Mouse (Mus musculus) c-Kit-negative CD71-positive TER-119-positive erythroid progenitor cells, embryonic 14.5 days (primary cell): ENCODE data around the gene Mfsd7a.
"Not testable (repeated sequence)": the region's sequence is repeated elsewhere in the genome, so short reads cannot be mapped to it uniquely, and the experiment has no call there.

Experiments
- DNase-seq: peaks from one replicate; pipeline ENCODE4 v3.0.0-alpha.2; 2013; ENCODE audit warnings: low read depth, low spot score

The Mfsd7a gene

DNA sequence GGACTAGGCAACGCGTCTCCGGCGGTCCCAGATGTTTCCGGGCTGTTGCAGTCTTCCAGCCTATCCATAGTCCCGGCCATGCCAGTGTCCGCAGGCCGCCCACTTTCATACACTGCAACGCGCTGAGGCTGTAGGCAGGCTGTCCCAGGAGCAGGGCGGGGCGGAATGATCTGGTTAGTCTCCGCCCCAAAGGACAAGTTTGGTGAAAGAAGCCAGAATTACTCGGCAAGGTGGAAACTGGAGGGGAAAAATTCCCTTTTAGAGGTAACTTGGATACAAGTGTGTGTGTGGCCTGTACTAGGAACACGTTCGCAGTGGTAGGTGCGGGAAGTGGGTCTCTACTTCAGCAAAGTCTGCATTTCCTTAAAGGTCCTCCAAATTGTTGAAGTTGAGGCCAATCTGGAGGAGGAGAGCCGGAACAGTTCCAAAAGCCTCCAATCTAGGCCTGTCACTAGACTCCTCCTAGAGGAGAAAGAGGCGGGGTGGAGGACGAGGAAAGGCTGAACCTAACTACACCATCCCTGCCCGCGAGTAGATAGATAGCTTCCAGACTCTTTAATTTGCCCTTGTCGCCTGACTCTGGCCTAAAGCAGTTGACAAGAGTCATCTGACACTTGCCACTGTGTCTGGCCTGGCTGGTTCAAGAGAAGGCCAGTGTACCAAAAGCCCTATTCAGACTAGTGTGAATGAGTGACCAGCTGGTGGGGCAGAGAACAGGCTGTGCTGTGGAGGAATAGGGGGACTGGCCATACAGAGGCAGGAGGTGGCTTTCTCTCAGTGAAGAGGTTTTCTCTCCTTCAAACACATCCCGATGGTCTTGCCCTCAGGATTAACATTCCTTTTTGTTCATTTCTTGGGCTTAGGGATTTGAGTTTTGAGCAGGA lies at the start of gene Mfsd7a:
TSS of gene Mfsd7a (minus strand) at position 107 of the 884 bp plus-strand sequence.
- peak; percentile 38 for DNase-seq

DNA sequence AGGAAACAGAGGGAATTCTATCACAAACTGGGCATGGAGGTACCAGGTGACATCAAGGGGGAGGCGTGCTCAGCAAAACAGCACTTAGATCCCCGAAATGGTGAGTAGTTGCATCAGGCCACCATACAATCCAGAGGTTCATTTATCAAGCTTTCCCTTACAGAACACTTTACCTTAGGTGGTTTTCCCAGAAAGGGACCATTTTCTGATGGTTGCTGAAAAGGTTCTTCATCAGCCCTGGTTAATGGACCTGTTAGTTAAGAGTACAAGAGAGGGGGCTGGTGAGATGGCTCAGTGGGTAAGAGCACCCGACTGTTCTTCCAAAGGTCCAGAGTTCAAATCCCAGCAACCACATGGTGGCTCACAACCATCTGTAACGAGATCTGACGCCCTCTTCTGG lies 37.5 kb upstream of the Mfsd7a start:
- DNase-seq, result not testable (repeated sequence)

DNA sequence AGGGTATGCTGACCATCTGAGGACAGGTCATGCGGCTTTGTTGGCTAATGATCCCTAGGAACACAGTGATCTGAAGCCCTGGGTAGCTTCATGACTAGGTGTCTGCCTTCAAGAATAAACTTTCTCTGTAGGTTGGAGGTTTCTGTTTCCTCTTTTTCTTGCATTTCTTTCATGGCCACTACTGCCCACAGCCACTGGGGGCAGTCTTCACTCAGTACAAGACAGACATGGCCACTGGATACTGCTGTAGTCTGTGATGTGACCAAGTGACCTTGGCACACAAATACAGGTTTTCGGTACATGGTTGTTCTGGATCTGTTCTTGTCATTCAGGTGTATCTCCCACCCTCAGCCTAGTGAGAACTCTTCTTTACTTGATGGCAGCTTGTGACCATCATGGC lies 36.5 kb upstream of the Mfsd7a start:
- DNase-seq, result no peak

DNA sequence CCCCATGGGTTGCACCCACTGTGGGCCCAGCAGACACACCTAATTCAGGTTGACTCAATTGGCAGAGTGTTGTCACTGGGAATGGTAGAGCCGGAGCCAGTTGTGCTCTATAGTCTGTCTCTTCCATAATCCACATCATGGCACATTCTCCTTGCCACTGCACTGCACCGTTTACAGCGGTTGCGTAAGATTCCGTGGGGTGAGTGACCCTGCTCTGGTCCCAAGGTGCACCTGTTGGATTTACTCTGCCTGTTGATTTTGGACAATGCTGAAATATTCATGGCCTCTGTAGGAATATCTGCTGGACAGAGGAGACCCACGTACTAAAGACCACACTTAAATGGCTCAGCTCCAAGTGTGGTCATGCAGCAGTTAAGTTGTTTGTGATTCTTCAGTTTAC lies 34.3 kb upstream of the Mfsd7a start:
- DNase-seq, result no peak

DNA sequence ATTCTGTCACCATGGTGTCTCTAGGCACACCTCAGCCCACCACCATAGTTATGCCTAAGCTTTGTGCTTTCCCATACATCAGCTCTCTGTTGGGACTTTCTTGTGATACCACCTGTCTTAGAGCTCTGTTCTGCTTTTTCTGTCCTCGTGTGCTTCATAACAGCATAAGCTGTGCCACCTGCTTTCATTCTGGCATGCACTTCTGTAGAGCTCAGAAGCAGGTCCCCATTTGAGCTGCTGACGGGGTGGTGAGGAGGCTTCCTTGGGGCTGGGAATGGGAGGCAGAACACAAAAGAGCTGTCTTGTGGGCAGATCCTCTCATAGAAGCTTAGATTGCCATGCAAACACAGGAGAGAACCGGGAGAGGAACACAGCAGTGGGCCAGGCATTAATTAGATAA lies 27.3 kb upstream of the Mfsd7a start:
- no peak for DNase-seq

DNA sequence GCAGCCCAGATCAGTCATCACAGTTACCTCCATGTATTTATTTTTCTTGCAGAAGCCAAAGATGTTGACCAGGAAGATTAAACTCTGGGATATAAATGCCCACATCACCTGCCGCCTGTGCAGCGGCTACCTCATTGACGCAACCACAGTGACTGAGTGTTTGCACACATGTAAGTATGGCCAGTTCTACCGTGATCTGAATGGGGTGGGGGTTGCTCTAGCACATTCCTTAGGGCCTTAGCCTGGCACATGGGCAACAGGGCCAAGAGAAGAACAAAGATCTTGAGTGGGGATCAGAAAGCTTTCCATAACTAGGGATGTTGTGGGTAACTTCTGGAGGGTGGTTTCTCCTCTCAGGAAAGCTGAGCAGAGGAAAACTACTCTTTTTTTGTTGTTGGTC lies 25.0 kb upstream of the Mfsd7a start:
- DNase-seq, result no peak

DNA sequence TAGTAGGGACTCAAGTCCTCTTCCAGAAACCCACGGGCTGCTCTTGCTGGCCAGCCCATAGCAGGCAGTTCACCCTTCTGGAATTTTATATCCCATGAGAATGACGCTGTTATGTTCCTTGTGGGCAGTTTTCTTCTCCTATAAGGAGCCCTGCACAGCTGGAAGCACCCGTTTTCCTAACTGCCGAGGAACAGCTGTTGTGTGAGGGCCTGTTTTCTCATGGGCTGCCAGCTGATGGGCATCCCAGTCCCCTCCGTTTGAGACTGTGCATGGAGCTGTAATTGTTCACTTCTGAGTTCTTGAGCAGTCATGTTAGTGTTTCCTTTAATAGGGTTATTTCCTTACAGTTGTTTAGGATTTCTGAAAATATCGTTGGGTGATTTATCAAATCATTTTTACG lies 20.9 kb upstream of the Mfsd7a start:
- no peak for DNase-seq

DNA sequence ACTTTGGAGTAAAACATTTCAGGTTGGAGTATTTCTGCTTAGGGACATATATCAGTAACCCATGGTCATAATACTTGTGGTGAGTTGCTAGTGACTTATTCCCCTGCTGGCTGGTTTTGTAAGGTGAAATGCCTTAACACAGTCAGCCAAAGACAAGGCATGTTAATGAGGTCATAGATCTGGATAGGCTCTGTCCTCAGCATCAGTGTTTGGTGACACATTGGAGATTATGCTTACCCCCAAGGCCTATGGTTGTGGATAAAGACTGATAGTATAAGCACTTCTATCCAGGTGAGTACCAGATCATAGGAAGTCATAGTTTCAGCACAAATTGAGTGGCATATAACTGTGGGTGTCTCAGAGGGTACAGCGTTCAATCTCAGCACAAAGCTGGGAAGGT lies 18.0 kb upstream of the Mfsd7a start:
- DNase-seq, result no peak

DNA sequence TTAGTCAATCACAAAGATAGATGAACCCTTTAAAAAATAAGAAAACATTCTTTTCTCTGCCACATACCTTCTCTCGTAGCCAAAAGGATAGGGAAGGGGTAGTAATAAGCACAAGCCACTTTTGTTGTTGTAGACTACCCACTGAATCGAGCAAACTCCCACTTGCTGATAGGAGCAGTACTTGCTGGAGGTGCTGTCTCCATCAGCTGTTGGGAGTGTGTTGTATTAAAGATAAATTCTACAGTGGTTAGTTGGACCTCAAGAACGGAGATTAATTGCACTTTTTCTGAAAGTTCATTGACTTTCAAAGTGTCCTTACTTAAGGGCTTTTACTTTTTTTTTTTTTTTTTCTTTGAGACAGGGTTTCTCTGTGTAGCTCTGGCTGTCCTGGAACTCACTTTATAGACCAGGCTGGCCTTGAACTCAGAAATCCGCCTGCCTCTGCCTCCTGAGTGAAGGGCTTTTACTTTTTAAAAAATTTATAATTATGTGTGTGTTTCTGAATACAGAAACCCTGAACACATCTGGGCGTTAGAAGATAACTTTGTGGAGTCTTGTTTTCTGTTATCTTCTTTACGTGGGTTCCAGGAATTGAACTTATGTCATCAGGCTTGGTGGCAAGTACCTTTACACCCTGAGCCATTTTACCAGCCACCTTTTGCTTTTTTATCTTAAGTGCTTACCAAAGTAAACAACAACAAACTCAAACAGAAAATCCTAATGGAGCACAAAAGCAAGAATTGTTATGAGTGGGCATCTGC lies 16.6 kb upstream of the Mfsd7a start:
- DNase-seq, result peak; percentile 43

DNA sequence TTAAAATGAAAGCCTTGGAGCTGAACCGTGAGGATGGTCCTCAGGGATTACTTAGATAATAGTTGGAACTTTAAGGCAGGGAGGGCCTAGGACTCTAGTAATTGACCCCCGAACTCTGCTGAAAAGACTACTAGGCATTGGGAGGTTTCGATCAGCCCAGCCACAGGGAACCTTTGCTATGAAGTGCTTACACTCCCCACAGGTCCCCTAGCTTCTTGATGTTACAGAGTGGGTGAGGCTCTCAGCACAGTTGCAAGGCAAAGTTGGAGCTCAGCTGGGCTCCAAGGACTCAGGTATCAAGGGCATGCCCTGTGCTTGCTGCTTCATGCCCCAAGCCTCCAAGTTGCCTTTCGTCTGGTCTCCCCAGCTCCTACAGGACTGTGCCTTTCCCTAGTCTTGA lies 13.8 kb upstream of the Mfsd7a start:
- peak; percentile 20 for DNase-seq

DNA sequence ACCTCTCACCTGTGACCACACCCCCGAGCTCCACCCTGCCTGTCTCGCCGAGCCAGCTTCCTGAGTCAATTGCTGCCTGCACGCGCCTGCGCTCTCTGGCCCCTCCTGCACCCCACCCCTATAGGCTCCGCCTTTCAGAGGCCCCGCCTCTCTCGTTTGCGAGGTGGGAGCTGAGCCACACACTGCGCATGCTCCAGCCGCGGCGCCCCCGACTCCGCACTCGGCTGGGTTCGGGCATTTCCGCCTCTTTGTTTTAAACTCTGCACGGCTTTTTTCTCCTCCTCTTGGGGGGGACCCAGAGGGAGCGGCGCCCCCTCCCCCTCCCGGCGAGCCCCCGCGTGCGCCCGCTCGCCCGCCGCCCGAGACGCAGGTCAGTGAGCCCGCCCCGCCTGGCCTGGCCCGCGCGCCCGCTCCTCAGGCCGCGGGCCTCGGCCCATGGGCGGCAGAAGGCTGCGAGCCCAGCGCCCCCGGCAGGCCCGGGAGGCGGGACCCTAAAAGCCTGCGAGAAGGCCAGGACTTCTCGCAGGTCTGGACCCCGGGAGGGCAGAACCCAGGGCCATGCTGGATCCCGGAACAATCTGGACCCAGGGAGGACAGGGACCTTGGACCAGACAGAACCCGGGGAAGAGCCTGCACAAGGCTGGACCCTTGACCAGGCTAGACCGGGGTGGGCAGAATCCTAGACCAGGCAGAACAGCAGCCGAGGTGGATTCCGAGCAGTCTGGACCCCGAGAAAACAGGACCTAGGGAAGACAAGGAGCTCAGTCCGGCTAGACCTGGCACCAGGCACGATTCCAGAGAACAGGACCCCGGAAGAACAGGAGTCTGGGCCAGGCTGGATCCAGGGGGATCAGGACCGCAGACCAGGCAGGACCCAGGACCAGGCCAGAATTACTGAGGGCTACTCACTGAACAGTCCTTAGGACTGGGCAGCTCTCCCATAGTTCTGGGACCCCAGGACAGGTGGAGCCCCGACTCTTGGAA lies 12.7 kb upstream of the Mfsd7a start, which contains the start of gene Pcgf3:
TSS of gene Pcgf3 (plus strand) at position 151 of the 984 bp plus-strand sequence.
- peak; percentile 90 for DNase-seq

DNA sequence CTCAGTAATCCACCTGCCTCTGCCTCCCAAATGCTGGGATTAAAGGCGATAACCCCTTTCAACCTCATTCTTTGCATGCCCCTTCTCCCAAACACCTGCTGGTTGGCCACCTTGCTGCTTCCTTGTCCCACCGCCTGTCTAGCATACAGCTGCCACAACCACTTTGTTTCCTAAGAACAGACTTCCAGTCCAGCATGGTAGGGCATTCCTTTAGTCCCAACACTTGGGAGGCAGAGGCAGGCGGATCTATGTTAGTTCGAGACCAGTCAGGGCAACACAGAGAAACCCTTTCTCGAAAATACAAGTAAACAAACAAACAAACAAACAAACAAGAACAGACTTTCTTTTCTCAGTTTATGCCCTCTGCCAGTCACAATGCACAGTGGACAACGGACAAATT lies 11.8 kb upstream of the Mfsd7a start:
- no peak for DNase-seq

DNA sequence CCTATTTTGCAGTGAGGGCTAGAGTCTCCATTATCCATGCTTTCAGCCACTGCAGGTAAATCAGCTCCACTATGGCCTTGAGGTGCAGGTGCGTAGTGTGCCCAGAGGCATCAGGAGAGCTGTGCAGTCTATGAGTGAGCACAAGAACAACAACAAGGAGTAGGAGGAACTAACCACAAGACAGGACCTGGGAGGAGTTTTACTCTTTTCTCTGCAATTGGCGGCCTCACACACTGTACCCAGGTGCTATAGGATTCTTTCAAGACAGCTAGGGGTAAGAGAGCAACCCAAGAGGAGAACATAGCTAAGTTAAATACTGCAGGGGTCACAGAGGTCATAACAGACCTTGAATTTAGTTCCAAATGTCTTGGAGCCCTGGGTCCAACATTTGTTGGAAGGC lies 10.0 kb upstream of the Mfsd7a start:
- DNase-seq, result no peak

DNA sequence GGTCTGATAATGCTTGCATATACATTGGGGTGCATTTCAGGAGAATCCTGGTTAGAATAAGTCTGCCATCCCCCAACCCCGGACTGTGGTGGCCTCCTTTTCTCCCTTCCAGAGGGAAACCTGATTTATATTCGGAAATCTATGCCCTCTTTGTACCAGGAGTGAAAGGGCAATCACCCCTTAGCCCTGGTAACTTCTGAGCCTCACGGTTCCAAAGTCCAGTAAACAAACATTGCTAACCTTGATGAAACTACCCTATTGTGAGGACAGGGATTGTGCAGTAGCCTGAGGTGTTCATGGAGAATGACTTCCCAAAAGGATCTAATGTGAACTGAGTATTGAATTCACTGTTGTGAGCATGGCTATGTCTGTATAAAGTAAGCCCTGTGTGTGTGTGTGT lies 5.4 kb upstream of the Mfsd7a start:
- DNase-seq, result no peak

DNA sequence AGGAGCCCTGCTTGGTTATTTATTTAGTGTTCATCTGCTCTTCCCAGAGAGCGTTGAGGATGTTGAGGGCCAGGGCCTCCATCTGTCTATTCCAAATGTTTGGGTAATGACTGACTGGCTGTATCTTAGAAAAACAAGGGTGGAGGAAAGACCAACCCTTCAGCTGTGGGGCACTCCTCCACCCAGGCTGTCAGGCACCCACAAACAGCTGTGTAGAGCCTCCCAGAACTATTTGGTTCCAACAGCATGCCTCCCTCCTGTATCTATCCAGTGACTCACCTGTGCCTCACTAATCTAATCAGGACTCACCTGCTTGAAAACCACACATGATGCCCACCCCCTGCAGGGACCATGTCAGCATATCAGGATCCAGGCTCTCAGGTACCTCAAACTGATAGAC lies 3.7 kb upstream of the Mfsd7a start:
- DNase-seq, result no peak

DNA sequence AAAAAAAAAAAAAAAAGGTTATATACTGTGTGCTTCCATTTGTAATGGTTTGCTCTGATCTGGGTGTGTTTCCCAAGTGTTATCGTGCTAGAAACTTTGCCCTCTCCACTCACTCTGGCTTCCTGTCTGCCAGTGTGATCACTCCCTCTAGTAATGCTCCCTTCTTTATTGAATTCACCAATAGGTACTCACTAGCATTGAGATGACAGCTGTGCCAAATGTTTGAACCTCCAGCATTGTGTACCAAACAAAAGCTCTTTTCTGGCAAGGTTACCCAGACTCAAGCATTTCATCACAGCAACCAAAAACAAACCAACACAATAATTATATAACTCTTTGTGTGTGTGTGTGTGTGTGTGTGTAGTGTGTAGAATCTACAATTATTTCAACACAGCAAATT lies 2.9 kb upstream of the Mfsd7a start:
- no peak for DNase-seq

DNA sequence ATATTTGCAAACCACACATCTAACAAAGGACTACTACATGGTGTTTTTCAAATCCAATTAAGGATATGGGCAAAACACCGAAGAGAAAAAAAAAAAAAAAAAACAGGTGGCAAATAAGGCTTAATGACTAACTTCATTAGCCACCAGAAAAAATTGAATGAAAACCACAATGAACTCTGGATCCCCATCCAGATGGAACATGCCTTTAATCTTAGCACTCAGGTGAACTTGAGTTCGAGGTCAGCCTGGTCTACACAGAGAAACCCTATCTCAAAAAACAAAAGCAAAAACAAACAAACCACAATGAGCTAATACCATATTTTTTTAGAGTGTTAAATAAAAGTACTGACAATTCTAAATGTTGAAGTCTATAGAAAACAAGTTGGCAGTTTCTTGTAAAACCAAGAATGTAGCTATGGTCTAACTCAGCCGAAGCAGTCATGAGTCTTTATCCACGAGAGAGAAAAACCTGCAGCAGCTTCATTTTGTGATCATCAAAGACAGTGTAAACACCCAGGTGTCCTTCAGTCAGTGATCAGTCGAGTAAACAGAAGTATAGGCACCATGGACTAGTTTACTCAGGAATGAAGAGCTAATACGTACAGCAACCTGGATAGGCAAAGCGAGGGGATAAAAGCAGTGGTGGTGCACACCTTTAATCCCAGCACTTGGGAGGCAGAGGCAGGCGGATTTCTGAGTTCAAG lies 2.3 kb upstream of the Mfsd7a start:
- DNase-seq, result no peak

DNA sequence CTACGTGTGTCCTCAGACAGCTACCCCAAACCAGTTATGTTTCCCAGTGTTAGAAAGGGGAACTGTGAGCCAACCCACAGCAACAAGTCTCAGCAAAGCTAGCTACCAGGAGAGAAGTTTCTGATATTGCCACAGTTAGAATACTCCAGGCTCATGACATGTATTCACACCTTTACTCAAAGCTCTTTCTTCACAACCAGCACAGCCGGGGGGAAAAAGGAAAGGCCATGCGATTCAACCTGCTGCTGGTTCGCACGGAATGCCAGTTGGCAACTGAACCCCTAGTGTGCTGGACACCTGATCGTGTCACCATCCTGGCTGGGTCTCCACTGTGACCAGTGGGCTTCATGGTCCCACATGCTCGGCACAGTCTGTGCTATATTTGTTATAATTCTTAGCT lies 834 bp downstream of the Mfsd7a start:
- no peak for DNase-seq

DNA sequence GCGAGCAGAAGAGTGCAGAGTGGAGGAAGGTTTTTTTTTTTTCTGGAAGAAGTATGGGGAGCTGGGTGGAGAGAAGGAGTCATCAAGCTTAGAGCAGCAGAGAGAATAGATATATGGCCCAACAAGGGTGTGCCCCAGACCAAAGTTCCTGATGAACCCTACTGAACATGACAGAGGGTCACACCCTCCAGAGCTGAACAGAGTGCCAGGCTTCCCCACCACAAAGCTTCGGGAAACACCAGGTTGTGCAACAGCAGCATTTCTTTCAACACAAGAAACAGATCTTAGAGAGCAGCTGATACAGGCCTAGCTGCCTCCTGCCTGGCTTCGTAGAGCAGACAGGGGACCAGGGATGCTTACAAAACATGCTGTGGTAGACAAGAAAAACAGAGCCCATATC lies 1.7 kb downstream of the Mfsd7a start:
- DNase-seq, result no peak

DNA sequence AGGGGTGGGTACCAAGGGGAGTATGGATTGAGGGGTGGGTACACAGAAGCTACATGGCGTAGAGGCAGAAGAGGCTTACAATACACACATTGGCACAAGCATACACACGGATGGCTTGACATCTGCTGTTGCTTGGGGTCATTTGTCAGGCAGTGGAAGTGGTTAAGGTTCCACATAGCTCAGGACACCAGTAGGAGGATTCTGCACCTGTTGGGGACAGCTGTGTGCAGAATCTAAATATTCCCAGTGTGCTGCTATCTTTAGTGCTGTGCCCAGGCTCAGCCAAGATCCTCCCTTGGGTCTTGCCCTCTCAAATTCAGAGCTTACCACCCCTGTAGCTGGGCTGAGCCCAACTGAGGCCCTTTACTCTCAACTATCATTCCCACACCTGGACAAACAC lies 12.6 kb downstream of the Mfsd7a start:
- no peak for DNase-seq
